In the genomic region with DNA sequence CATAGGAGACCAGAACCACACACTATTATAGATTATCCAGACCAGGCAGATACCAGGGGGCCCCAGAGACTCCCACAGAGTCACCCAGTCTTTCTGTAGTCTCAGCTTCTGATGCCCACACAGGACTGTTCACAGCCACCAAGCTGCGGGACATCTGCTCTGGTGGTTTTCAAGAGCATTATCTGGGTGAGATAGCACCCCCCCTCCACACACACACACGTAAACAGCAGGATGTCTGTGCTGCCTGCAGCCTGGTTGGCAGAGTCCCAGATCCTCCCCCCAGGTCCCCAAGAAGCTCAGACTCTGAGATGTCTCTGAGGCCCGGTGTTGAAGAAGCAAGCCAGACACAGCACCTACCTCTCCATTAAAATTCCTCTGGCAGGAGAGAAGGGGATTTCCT, we compare ENCODE assay signal across 9 mouse cellular contexts. TPM values are rescaled to one million over a fixed set of nuclear protein-coding genes. Genes with fewer than 3 reads are reported as not detected.
DNase-seq lines count a peak whose midpoint lies in the region; ATAC-seq lines count a peak whose summit lies in the region.
"Had no signal": no experiment of that assay in that cellular context is flagged by ENCODE, and none has a peak within 500 bp of the region (broad histone marks: within the 10 kb centered on the region; RNA-seq: fewer than 3 reads in every experiment).

No protein-coding gene starts in this region.

- no peak overlapping the region for H3K4me2 ChIP-seq in heart, embryonic 11.5 days
- no peak overlapping the region for H3K4me2 ChIP-seq in intestine, embryonic 16.5 days (ENCODE audit: low read depth, low read length)
- no peak overlapping the region for H3K4me2 ChIP-seq in midbrain, embryonic 16.5 days (ENCODE audit: low read length)

- H3K36me3 ChIP-seq in heart, embryonic 11.5 days (ENCODE audit: control insufficient read depth, insufficient read depth, low read length), result no peaks in the 10 kb centered on the region
- no peaks in the 10 kb centered on the region for H3K36me3 ChIP-seq in intestine, embryonic 16.5 days (ENCODE audit: control insufficient read depth, insufficient read depth, low read length)
- H3K36me3 ChIP-seq in midbrain, embryonic 16.5 days (ENCODE audit: control insufficient read depth, insufficient read depth, low read length), result no peaks in the 10 kb centered on the region

- H3K4me3 ChIP-seq in heart, embryonic 11.5 days (ENCODE audit: low read depth, low read length), result no peak overlapping the region
- H3K4me3 ChIP-seq in intestine, embryonic 16.5 days (ENCODE audit: low read length), result no peak overlapping the region
- no peak overlapping the region for H3K4me3 ChIP-seq in midbrain, embryonic 16.5 days (ENCODE audit: low read depth, low read length)

- peak overlapping the region; percentile 57 for H3K27ac ChIP-seq in heart, embryonic 11.5 days (ENCODE audit: low read depth, low read length)
- 0 out of 2 replicates have a peak overlapping the region, but pooled peaks have one; percentile 1 for H3K27ac ChIP-seq in intestine, embryonic 16.5 days (ENCODE audit: low read length)
- no peak overlapping the region for H3K27ac ChIP-seq in midbrain, embryonic 16.5 days (ENCODE audit: low read length)

- intact Hi-C loops in heart, postnatal 36 days (cut with DNase I), result no loop called here

- no peak overlapping the region for H3K9ac ChIP-seq in heart, embryonic 11.5 days (ENCODE audit: low read depth, low read length)
- H3K9ac ChIP-seq in intestine, embryonic 16.5 days (ENCODE audit: low read depth, low read length), result no peak overlapping the region; the same call in 1 of the 2 replicates
- no peak overlapping the region for H3K9ac ChIP-seq in midbrain, embryonic 16.5 days (ENCODE audit: low read depth, low read length)

- H3K9me3 ChIP-seq in heart, embryonic 11.5 days (replicated peaks; ENCODE audit: control insufficient read depth, low read length), result no peaks in the 10 kb centered on the region
- no peaks in the 10 kb centered on the region for H3K9me3 ChIP-seq in intestine, embryonic 16.5 days (ENCODE audit: control insufficient read depth, low read length)
- H3K9me3 ChIP-seq in midbrain, embryonic 16.5 days (replicated peaks; ENCODE audit: control insufficient read depth, low read length, poor library complexity, severe bottlenecking), result no peaks in the 10 kb centered on the region

- H3K4me1 ChIP-seq in heart, embryonic 11.5 days (ENCODE audit: control insufficient read depth, insufficient read depth, low read length), result peaks cover 37% of the 10 kb centered on the region
- H3K4me1 ChIP-seq in intestine, embryonic 16.5 days (ENCODE audit: control insufficient read depth, insufficient read depth, low read length), result peaks cover 20% of the 10 kb centered on the region
- H3K4me1 ChIP-seq in midbrain, embryonic 16.5 days (ENCODE audit: control insufficient read depth, insufficient read depth, low read length), result peaks cover 5% of the 10 kb centered on the region; the same call in 1 of the 2 replicates

- no peaks in the 10 kb centered on the region; the same call in 1 of the 2 replicates for H3K27me3 ChIP-seq in heart, embryonic 11.5 days (ENCODE audit: control insufficient read depth, insufficient read depth, low read length)
- no peaks in the 10 kb centered on the region for H3K27me3 ChIP-seq in intestine, embryonic 16.5 days (replicated peaks; ENCODE audit: control insufficient read depth, insufficient read depth, low read length)
- no peaks in the 10 kb centered on the region for H3K27me3 ChIP-seq in midbrain, embryonic 16.5 days (ENCODE audit: control insufficient read depth, insufficient read depth, low read depth, low read length)

- no peak for DNase-seq in heart, postnatal 36 days
- peak; percentile 70 for DNase-seq in right cerebral cortex, adult 18-20 months
- DNase-seq in right cerebral cortex, postnatal 4 days, result no peak
- DNase-seq in testis, postnatal 10 days (ENCODE audit: low spot score), result peak; percentile 69
- no peak for DNase-seq in frontal cortex, postnatal 10 days (ENCODE audit: low spot score in 2 of 2)
- DNase-seq: thymus, postnatal 4 days had no signal

- 12% methylated on average over 3 of the region's 3 CpGs for WGBS in heart, embryonic 11.5 days (ENCODE audit: insufficient replicate concordance)
- 30% methylated on average over 3 of the region's 3 CpGs for WGBS in intestine, embryonic 16.5 days
- WGBS in midbrain, embryonic 16.5 days, result 54% methylated on average over 3 of the region's 3 CpGs

- ATAC-seq in heart, embryonic 11.5 days (replicated peaks; ENCODE audit: insufficient number of reproducible peaks, low FRiP score, low TSS enrichment), result 0 out of 2 replicates have a peak, but pooled peaks have one; percentile 1
- ATAC-seq in intestine, embryonic 16.5 days, result peak; percentile 8; the same call in 1 of the 2 replicates
- no peak for ATAC-seq in midbrain, embryonic 16.5 days

RNA-seq across cellular contexts. Expression of gene Mybph, which starts 2.3 kb away (rescaled TPM):
- 1.0 and 1.2 TPM in 2 replicates for polyA plus RNA-seq in heart, embryonic 11.5 days (2014; fragmentation: Nextera tagmentation; extraction: Ambion mirVana)
- total RNA-seq in heart, postnatal 36 days (2021), result not detected
- 0.17 and 0.24 TPM in 2 replicates for polyA plus RNA-seq in intestine, embryonic 16.5 days (2015; fragmentation: Nextera tagmentation; extraction: Ambion mirVana)
- 0.18 TPM in 1 of 2 replicates, not detected in the other for polyA plus RNA-seq in midbrain, embryonic 16.5 days (2015; fragmentation: Nextera tagmentation; extraction: Ambion mirVana)

RNA-seq across cellular contexts. Expression of gene Chil1, which starts 13.6 kb away (rescaled TPM):
- polyA plus RNA-seq in heart, embryonic 11.5 days (2014; fragmentation: Nextera tagmentation; extraction: Ambion mirVana), result 1.5 and 1.9 TPM in 2 replicates
- total RNA-seq in heart, postnatal 36 days (2021), result 1 to 10 TPM in 1 of 2 experiments, under 1 TPM in 1; 0.57 to 1.1 TPM
- polyA plus RNA-seq in intestine, embryonic 16.5 days (2015; fragmentation: Nextera tagmentation; extraction: Ambion mirVana), result 0.43 and 0.57 TPM in 2 replicates
- 2.0 and 3.9 TPM in 2 replicates for polyA plus RNA-seq in midbrain, embryonic 16.5 days (2015; fragmentation: Nextera tagmentation; extraction: Ambion mirVana)

RNA-seq across cellular contexts. Expression of gene Adora1, which starts 39.7 kb away (rescaled TPM):
- polyA plus RNA-seq in heart, embryonic 11.5 days (2014; fragmentation: Nextera tagmentation; extraction: Ambion mirVana), result 4.4 and 6.7 TPM in 2 replicates
- 10 to 100 TPM; 18.4 to 19.8 TPM for total RNA-seq in heart, postnatal 36 days (2021)
- 6.8 and 8.2 TPM in 2 replicates for polyA plus RNA-seq in intestine, embryonic 16.5 days (2015; fragmentation: Nextera tagmentation; extraction: Ambion mirVana)
- polyA plus RNA-seq in midbrain, embryonic 16.5 days (2015; fragmentation: Nextera tagmentation; extraction: Ambion mirVana), result 18.0 and 26.6 TPM in 2 replicates

Comparison
In these comparisons a context has a peak if more than half of its experiments do, and no peak if none do; other contexts are left out.
1. DNase-seq: peak in right cerebral cortex, adult 18-20 months (single experiment) and testis, postnatal 10 days (single experiment); none in heart, postnatal 36 days (0 of 2), right cerebral cortex, postnatal 4 days (single experiment) and frontal cortex, postnatal 10 days (0 of 2).